Mouse (Mus musculus) liver, embryonic 15.5 days (tissue): ENCODE results near the gene Slc35g3. TPM values are rescaled to one million over a fixed set of nuclear protein-coding genes. Genes with fewer than 3 reads are reported as not detected.
"Not testable (repeated sequence)": the region's sequence is repeated elsewhere in the genome, so short reads cannot be mapped to it uniquely, and the experiment has no call there.

Experiments
- ATAC-seq: fragments of 200-750 bp; cut with Nextera tagmentation; 2 replicates; pipeline ENCODE4 v1.8.0; 2017; ENCODE audit warnings: moderate number of reproducible peaks, mild to moderate bottlenecking, moderate library complexity; ENCODE audit not compliant: insufficient read depth
- H3K27ac ChIP-seq: fragments of 300-500 bp; sonication (generic); replicated peaks from 2 replicates; pipeline ENCODE4 v1.5.1; 2015; ENCODE audit warnings: mild to moderate bottlenecking, inconsistent platforms
- H3K27me3 ChIP-seq: fragments of 300-500 bp; sonication (generic); 2 replicates; pipeline ENCODE4 v1.6.1; 2015; ENCODE audit warnings: mild to moderate bottlenecking, inconsistent platforms
- H3K36me3 ChIP-seq: fragments of 300-500 bp; sonication (generic); replicated peaks from 2 replicates; pipeline ENCODE4 v1.6.1; 2015; ENCODE audit warnings: moderate library complexity, mild to moderate bottlenecking, inconsistent platforms
- H3K4me1 ChIP-seq: fragments of 300-500 bp; sonication (generic); replicated peaks from 2 replicates; pipeline ENCODE4 v1.6.1; 2015; ENCODE audit warnings: inconsistent platforms
- H3K4me2 ChIP-seq: fragments of 300-500 bp; sonication (generic); 2 replicates; pipeline ENCODE4 v1.6.1; 2015; ENCODE audit warnings: moderate library complexity, mild to moderate bottlenecking, inconsistent platforms
- H3K4me3 ChIP-seq: fragments of 300-500 bp; sonication (generic); replicated peaks from 2 replicates; pipeline ENCODE4 v1.5.1; 2015; ENCODE audit warnings: mild to moderate bottlenecking, inconsistent platforms
- H3K9ac ChIP-seq: fragments of 300-500 bp; sonication (generic); 2 replicates; pipeline ENCODE4 v1.6.1; 2015; ENCODE audit warnings: moderate library complexity, mild to moderate bottlenecking, inconsistent platforms
- H3K9me3 ChIP-seq: fragments of 300-500 bp; sonication (generic); replicated peaks from 2 replicates; pipeline ENCODE4 v1.6.1; 2016; ENCODE audit warnings: inconsistent platforms
- WGBS: fragments of 180-500 bp; shearing (Covaris S2); methylation state at CpG from one replicate; pipeline ENCODE4 v1.1.7; 2015; ENCODE audit warnings: mixed read lengths; ENCODE audit not compliant: insufficient replicate concordance; 5-methylcytosine and 5-hydroxymethylcytosine counted together
- polyA plus RNA-seq: library from polyadenylated mRNA; unstranded; fragments of >200 nt; fragmentation: Nextera tagmentation; extraction: Ambion mirVana; gene quantifications from 2 replicates; pipeline ENCODE4 v1.2.1, GENCODE M21; 2015

Gene Slc35g3
- polyA plus RNA-seq, 1 experiment from 2014 or later, result not detected

DNA sequence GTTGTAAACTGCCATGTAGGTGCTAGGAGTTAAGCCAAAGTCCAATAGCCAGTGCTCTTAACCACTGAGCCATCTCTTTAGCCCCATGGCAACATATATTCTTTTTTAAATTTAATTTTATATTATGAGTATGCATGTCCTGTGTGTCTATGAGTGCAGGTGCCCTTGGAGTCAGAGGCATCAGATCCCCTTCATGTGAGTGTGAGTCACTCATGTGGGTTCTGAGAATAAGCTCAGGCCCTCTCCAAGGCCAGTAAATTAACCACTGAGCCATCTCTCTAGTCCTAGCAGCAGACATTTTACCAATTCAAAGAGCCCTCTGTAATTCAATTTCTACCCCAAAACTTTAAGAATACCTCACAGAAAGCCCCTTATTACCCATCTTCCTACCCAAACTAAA is 9.1 kb downstream of the Slc35g3 start:
- peaks cover 64% of the 10 kb centered on the region for H3K4me1 ChIP-seq

DNA sequence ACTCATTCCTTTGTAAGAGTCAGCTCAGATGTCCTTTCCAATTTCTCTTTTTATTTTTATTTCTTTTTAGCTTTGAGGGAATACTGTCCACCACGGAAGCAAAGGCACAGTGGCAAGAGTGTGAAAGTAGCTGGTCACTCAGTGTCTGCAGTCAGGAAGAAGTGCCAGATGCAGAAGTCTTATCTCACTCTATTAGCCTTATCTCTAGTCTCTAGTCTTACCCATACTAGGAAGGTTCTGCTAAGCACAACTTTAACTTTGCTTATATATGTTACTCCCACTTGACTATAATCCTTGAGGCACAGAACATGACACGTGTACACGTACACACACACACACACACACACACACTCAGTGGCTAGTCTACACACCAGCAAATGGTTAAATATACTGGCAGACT is 10.1 kb downstream of the Slc35g3 start:
- Histone ChIP-seq H3K4me1 (peaks cover 55% of the 10 kb centered on the region), H3K27me3 (no peaks in the 10 kb centered on the region), H3K4me2 (peak overlapping the region; percentile 19), H3K9me3 (no peaks in the 10 kb centered on the region), H3K36me3 (peaks cover 46% of the 10 kb centered on the region), H3K4me3 (no peak overlapping the region), H3K9ac (no peak overlapping the region), H3K27ac (no peak overlapping the region)
- peak; percentile 47 for ATAC-seq
- 19% methylated on average over 3 of the region's 3 CpGs for WGBS

More for the DNA sequence above, 9.1 kb downstream of the Slc35g3 start:
- Histone ChIP-seq H3K36me3 (peaks cover 35% of the 10 kb centered on the region), H3K9ac (no peak overlapping the region), H3K9me3 (no peaks in the 10 kb centered on the region), H3K4me2 (no peak overlapping the region; the same call in 1 of the 2 replicates), H3K27ac (no peak overlapping the region), H3K27me3 (no peaks in the 10 kb centered on the region), H3K4me3 (no peak overlapping the region)
- no peak for ATAC-seq

- 58% methylated on average over 3 of the region's 3 CpGs for WGBS
- H3K36me3 ChIP-seq, result peaks cover 34% of the 10 kb centered on the region
- not testable (repeated sequence) for H3K27me3 ChIP-seq, H3K4me3 ChIP-seq, H3K9ac ChIP-seq, H3K4me1 ChIP-seq, H3K27ac ChIP-seq, H3K9me3 ChIP-seq, H3K4me2 ChIP-seq, ATAC-seq
Observed at GRCm38 (mm10) chr11:69731408-69731807, 30.4 kb downstream of the Slc35g3 start.

DNA sequence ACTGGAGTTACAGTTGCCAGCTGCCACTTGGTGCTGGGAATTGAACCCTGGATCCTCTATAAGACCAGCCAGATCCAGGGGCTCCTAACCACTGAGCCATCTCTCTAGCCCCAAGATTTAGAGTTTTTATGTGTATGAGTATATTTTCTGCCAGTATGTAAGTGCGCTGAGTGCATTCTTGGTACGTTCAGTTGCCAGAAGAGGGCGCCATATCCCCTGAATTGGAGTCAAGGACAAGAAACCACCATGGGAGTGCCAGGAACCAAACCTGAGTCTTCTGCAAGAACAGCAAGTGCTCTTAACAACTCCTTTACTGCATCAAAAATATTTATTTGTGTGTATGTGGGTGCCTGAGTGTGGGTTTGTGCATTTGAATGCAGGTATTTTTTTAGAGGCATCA is 32.7 kb downstream of the Slc35g3 start:
- peaks cover 5% of the 10 kb centered on the region for H3K4me1 ChIP-seq
- H3K9ac ChIP-seq, result no peak overlapping the region
- H3K27ac ChIP-seq, result no peak overlapping the region
- 26% methylated on average over 3 of the region's 3 CpGs for WGBS
- no peak overlapping the region for H3K4me2 ChIP-seq
- H3K4me3 ChIP-seq, result no peak overlapping the region
- peaks cover 10% of the 10 kb centered on the region for H3K36me3 ChIP-seq
- H3K9me3 ChIP-seq, result no peaks in the 10 kb centered on the region
- no peaks in the 10 kb centered on the region for H3K27me3 ChIP-seq
- ATAC-seq, result no peak

GRCm38 (mm10) chr11:69725951-69726350 is 35.8 kb downstream of the Slc35g3 start:
- no peak for ATAC-seq
- Histone ChIP-seq H3K4me3 (no peak overlapping the region), H3K4me2 (no peak overlapping the region), H3K36me3 (no peaks in the 10 kb centered on the region), H3K4me1 (peaks cover 9% of the 10 kb centered on the region), H3K27me3 (no peaks in the 10 kb centered on the region), H3K27ac (no peak overlapping the region), H3K9ac (no peak overlapping the region), H3K9me3 (no peaks in the 10 kb centered on the region)
- 36% methylated on average over 5 of the region's 5 CpGs for WGBS

DNA sequence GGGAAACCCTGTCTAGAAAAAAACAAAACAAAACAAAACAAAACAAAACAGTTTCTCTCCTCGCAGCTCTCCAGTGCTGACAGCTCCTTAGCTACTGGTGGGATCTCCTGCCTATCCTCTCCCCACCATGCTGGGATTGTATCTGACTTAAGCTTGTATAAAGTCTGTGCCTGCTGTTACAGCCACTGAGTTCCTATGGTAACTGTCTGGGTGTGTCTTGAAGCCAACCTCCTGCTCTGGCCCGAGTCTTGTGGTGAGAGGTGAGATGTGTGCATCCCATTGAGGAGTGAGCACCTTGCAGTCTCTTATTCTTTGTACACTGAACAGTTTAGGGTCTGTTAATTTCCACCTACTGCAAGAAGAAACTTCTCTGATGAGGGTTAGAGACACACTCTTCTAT is 38.7 kb downstream of the Slc35g3 start:
- H3K4me2 ChIP-seq, result no peak overlapping the region
- no peaks in the 10 kb centered on the region for H3K36me3 ChIP-seq
- WGBS, result 42% methylated on average over 2 of the region's 2 CpGs
- ATAC-seq, result no peak
- H3K27ac ChIP-seq, result no peak overlapping the region
- no peaks in the 10 kb centered on the region for H3K27me3 ChIP-seq
- H3K4me1 ChIP-seq, result peaks cover 24% of the 10 kb centered on the region
- H3K9me3 ChIP-seq, result no peaks in the 10 kb centered on the region
- H3K4me3 ChIP-seq, result no peak overlapping the region
- no peak overlapping the region for H3K9ac ChIP-seq

DNA sequence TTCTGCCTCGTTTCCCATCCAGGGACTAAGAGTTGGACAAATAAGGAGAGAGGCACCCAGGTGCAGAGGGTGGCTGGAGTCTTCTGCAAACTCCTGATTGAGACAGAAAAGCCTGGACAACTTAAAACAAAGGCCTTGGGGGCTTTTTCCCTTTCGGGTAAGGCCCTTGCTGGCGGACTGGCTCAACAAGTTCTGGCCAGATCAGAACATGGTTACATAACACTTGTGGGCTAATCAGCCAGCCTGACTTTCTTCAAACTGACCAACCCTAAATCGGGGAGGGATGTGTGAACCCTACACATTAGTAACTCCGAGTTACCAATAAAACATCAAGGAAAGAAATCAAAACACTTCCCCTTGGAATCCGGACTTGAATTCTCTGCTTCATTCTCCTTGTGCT is 40.9 kb downstream of the Slc35g3 start:
- WGBS, result 60% methylated on average over 6 of the region's 6 CpGs
- Histone ChIP-seq H3K27ac (no peak overlapping the region), H3K4me1 (peaks cover 37% of the 10 kb centered on the region), H3K4me3 (no peak overlapping the region), H3K9me3 (no peaks in the 10 kb centered on the region), H3K36me3 (no peaks in the 10 kb centered on the region), H3K4me2 (no peak overlapping the region), H3K27me3 (no peaks in the 10 kb centered on the region), H3K9ac (no peak overlapping the region)
- no peak for ATAC-seq

- Histone ChIP-seq H3K4me3 (no peak overlapping the region), H3K9ac (peak overlapping the region; percentile 48; the same call in 1 of the 2 replicates), H3K9me3 (no peaks in the 10 kb centered on the region), H3K4me1 (peaks cover 42% of the 10 kb centered on the region), H3K27me3 (no peaks in the 10 kb centered on the region), H3K4me2 (no peak overlapping the region), H3K27ac (peak overlapping the region; percentile 68), H3K36me3 (no peaks in the 10 kb centered on the region)
- no peak for ATAC-seq
- WGBS, result 63% methylated on average over 6 of the region's 6 CpGs
Observed at GRCm38 (mm10) chr11:69719423-69719822, 42.3 kb downstream of the Slc35g3 start.

DNA sequence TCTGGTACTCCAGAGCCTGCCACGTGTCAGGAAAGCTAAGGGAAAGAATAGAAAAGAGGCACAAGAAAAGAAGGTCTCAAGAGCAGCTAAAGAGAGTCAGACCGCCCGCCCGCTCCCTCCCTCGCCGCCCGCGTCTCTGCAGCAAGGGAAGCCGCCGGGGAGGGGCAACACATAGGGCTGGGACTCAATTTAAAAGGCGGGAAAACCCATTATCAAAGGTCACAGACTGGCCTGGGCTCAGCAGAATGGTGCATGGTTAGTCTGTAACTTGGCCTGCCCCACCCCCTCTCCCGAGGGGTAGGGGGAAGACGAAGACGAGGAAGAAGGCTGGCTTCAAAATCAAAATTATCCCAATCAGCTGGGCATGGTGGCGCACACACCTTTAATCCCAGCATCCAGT is 43.1 kb downstream of the Slc35g3 start:
- ATAC-seq, result peak; percentile 88
- Histone ChIP-seq H3K9me3 (no peaks in the 10 kb centered on the region), H3K27ac (peak overlapping the region; percentile 68), H3K4me1 (peaks cover 42% of the 10 kb centered on the region), H3K4me3 (peak overlapping the region; percentile 27), H3K9ac (peak overlapping the region; percentile 48), H3K4me2 (peak overlapping the region; percentile 65), H3K27me3 (no peaks in the 10 kb centered on the region), H3K36me3 (no peaks in the 10 kb centered on the region)
- 16% methylated on average over 15 of the region's 15 CpGs for WGBS

DNA sequence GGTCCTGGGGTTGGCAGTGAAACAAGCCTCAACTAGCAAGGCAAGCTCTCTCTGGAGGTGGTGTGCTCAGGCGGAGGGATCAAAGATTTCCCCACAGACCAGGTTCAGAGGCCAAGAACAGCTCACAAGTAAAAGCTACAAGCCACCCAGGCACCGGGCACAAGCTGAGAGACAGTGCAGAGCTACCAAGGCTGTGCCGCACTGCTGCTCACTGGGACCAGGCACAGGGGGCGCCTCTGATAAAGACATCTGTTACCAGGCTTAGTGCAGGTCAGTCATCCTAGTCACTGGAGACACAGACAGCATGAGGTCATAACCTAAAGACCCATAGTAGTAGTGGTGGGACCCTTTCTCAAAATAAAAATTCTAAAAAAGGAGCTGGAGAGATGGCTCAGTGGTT is 44.8 kb downstream of the Slc35g3 start:
- Histone ChIP-seq H3K9ac (no peak overlapping the region), H3K4me3 (no peak overlapping the region), H3K9me3 (no peaks in the 10 kb centered on the region), H3K4me1 (peaks cover 38% of the 10 kb centered on the region), H3K36me3 (no peaks in the 10 kb centered on the region), H3K4me2 (no peak overlapping the region), H3K27me3 (no peaks in the 10 kb centered on the region), H3K27ac (no peak overlapping the region)
- no peak for ATAC-seq
- WGBS, result 61% methylated on average over 4 of the region's 4 CpGs

DNA sequence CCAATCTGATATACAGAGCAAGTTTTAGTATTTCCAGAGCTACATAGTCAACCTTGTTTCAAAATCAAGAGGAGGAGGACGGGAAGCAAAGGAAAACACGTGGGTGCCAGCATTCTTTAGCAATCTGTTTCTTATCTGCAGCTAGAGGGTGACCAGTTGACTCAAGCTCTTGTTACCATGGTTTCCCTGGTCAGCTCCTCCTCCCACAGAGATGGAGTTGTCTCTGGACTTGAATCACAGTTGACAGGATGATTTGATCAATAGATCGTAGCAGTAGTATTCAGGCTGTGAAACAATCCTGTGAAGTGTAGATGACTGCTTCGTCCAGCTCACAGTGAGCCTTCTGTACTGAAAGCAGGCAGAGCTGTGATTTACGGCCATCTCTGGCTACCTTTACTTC is 45.8 kb downstream of the Slc35g3 start:
- no peaks in the 10 kb centered on the region for H3K9me3 ChIP-seq
- H3K27me3 ChIP-seq, result no peaks in the 10 kb centered on the region
- ATAC-seq, result no peak
- H3K9ac ChIP-seq, result no peak overlapping the region
- peak overlapping the region; percentile 19; the same call in 1 of the 2 replicates for H3K27ac ChIP-seq
- 29% methylated on average over 5 of the region's 5 CpGs for WGBS
- peaks cover 42% of the 10 kb centered on the region for H3K4me1 ChIP-seq
- H3K36me3 ChIP-seq, result no peaks in the 10 kb centered on the region
- H3K4me3 ChIP-seq, result no peak overlapping the region
- H3K4me2 ChIP-seq, result no peak overlapping the region

DNA sequence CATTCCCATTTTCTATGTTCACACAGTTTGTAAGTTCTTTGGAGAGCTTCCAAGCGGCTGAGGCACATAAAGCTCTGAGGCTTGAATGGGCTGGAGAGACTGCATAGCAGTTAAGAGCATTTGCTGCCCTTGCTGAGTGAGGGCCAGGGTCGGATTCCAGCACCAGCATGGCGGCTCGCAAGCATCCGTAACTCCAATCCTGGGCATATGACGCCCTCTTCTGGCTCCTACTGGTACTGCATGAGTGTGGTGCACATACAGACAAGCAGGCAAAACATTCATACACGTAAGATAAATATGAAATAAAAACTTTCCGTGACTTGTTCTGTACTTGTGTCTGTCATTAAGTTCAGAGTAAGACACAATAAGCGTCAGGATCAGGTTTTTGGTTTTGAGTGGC is 46.3 kb downstream of the Slc35g3 start:
- Histone ChIP-seq H3K9ac (no peak overlapping the region), H3K9me3 (no peaks in the 10 kb centered on the region), H3K27me3 (no peaks in the 10 kb centered on the region), H3K4me3 (no peak overlapping the region), H3K27ac (peak overlapping the region; percentile 19; the same call in 1 of the 2 replicates), H3K4me1 (peaks cover 46% of the 10 kb centered on the region), H3K36me3 (no peaks in the 10 kb centered on the region), H3K4me2 (no peak overlapping the region)
- WGBS, result 54% methylated on average over 9 of the region's 9 CpGs
- ATAC-seq, result no peak
